Mouse (Mus musculus): ENCODE results near the gene Slc9a9. TPM values are rescaled to one million over a fixed set of nuclear protein-coding genes. Genes with fewer than 3 reads are reported as not detected.

Gene Slc9a9
- polyA plus RNA-seq, 1 experiment from 2014 or later: 3.2 TPM

DNA sequence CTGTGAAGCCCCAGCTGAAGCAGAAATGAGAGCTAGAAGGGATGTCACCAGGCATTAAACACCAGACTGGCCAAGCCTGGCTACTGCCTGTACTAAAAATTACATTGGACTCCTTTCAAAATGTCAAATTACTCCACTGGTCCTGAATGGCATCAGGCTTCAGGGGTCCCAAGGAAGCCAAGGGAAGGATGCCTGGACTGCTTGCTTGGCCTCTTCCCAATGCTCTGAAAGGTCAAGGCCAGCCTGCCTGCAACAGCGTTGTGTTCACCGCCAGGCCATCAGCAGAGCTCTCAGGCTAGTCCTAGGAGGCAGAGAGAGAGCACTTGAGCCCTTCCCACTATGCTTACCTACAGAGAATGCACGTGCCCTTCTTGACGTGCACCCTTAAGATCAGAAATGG, 539.0 kb downstream of the Slc9a9 start:
- Histone ChIP-seq H3K4me3 (ENCODE audit: low read depth, low read length) (no peak overlapping the region), H3K27me3 (ENCODE audit: control insufficient read depth, insufficient read depth, low read depth, low read length) (no peaks in the 10 kb centered on the region), H3K9me3 (replicated peaks; ENCODE audit: control insufficient read depth, low read length) (no peaks in the 10 kb centered on the region), H3K36me3 (ENCODE audit: control insufficient read depth, insufficient read depth) (no peaks in the 10 kb centered on the region), H3K4me2 (ENCODE audit: low read depth, low read length) (no peak overlapping the region), H3K9ac (ENCODE audit: low read depth, low read length) (no peak overlapping the region), H3K4me1 (ENCODE audit: control insufficient read depth, low read depth, low read length) (no peaks in the 10 kb centered on the region), H3K27ac (ENCODE audit: low read length) (no peak overlapping the region)
- ATAC-seq (ENCODE audit: low read depth): no peak
- 66% methylated on average over 4 of the region's 4 CpGs for WGBS (ENCODE audit: insufficient replicate concordance)

DNA sequence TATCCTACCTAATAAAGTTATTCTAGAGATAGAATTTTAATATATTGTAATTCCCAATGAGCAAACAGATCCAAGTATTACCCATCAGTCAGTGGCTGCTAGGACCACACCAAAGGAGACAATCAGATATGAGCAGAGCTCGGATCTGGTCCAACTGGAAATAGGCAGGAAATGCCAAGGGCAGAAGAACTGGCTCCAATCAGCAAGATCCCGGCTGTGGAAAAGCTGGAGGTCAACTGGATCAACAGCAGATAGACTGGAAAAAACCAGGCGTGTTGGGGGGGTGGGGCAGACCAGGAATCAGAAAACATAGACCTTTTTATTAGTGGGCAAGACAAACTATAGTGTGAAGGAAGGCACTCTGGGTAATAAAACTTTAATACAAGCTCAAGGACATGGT, 550.3 kb downstream of the Slc9a9 start:
- H3K27ac ChIP-seq (ENCODE audit: low read length): no peak overlapping the region
- H3K27me3 ChIP-seq (ENCODE audit: control insufficient read depth, insufficient read depth, low read depth, low read length): no peaks in the 10 kb centered on the region
- no peaks in the 10 kb centered on the region for H3K4me1 ChIP-seq (ENCODE audit: control insufficient read depth, low read depth, low read length)
- no peaks in the 10 kb centered on the region for H3K36me3 ChIP-seq (ENCODE audit: control insufficient read depth, insufficient read depth)
- no peak for ATAC-seq (ENCODE audit: low read depth)
- no peak overlapping the region for H3K4me3 ChIP-seq (ENCODE audit: low read depth, low read length)
- H3K9me3 ChIP-seq (replicated peaks; ENCODE audit: control insufficient read depth, low read length): no peaks in the 10 kb centered on the region
- no peak overlapping the region for H3K9ac ChIP-seq (ENCODE audit: low read depth, low read length)
- no peak overlapping the region for H3K4me2 ChIP-seq (ENCODE audit: low read depth, low read length)
- WGBS (ENCODE audit: insufficient replicate concordance): 45% methylated on average over 3 of the region's 3 CpGs

DNA sequence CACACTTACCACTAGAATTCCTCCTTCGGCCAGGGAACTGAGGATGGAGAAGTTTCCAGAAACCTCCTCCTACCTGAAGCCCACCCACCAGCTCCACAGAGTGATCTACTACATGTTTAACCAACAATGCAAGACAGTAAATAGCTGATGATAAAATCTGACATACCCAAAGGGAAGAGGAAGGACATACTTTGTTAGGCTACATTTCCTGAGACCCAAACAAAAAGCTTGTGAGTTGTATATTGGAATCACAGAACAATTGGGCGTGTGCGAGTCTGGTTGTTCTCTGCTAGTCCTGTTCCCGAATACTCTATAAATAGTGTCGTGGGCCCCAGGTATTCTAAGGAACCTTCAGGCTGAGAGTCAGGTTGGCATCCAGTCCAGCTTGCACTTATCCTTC, 551.6 kb downstream of the Slc9a9 start:
- H3K27me3 ChIP-seq (ENCODE audit: control insufficient read depth, insufficient read depth, low read depth, low read length): no peaks in the 10 kb centered on the region
- H3K9ac ChIP-seq (ENCODE audit: low read depth, low read length): no peak overlapping the region
- H3K4me3 ChIP-seq (ENCODE audit: low read depth, low read length): no peak overlapping the region
- no peak overlapping the region for H3K27ac ChIP-seq (ENCODE audit: low read length)
- no peak overlapping the region for H3K4me2 ChIP-seq (ENCODE audit: low read depth, low read length)
- H3K9me3 ChIP-seq (replicated peaks; ENCODE audit: control insufficient read depth, low read length): no peaks in the 10 kb centered on the region
- WGBS (ENCODE audit: insufficient replicate concordance): 54% methylated on average over 5 of the region's 5 CpGs
- H3K4me1 ChIP-seq (ENCODE audit: control insufficient read depth, low read depth, low read length): no peaks in the 10 kb centered on the region
- ATAC-seq (ENCODE audit: low read depth): no peak
- H3K36me3 ChIP-seq (ENCODE audit: control insufficient read depth, insufficient read depth): no peaks in the 10 kb centered on the region

DNA sequence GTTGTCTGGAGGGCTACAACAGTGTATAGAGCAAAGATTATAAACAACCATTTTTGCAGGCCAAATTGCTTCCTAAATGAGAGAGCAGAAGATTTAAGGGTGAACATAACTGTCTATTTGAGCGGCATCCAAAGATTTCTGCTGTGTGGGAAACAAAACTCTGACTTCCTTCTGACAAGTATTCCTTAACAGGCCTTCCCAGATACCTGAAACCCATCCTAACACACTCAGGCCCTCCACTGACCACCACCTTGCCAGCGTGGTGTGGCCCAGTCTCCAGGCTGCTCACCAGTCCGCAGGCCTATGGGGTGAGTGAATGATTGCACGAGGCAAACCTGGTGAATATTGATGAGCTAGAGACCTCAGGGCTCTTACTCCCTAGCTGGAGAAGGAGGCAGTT, 557.3 kb downstream of the Slc9a9 start:
- 68% methylated on average over 4 of the region's 4 CpGs for WGBS (ENCODE audit: insufficient replicate concordance)
- no peaks in the 10 kb centered on the region for H3K27me3 ChIP-seq (ENCODE audit: control insufficient read depth, insufficient read depth, low read depth, low read length)
- H3K4me2 ChIP-seq (ENCODE audit: low read depth, low read length): no peak overlapping the region

DNA sequence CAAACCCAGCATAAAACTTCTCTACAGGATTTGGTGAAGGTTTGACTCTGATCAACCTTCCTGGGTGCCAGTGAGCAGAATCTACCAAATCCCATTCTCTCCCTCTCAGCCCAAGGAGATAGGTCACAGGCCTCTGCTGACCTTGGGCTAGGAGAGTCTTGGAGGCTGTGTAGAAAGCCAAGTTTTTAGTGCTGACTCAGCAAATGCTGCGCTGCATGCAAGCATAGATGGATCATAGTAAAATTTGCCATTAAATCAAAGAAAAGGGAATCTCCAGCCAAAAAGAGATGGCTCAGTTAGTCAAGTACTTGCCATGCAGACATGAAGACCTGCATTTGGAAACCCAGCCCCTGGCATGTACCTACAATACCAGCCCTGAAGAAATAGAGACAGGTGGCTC, 558.4 kb downstream of the Slc9a9 start:
- Histone ChIP-seq H3K9me3 (replicated peaks; ENCODE audit: control insufficient read depth, low read length) (no peaks in the 10 kb centered on the region), H3K4me1 (ENCODE audit: control insufficient read depth, low read depth, low read length) (no peaks in the 10 kb centered on the region), H3K9ac (ENCODE audit: low read depth, low read length) (no peak overlapping the region), H3K36me3 (ENCODE audit: control insufficient read depth, insufficient read depth) (no peaks in the 10 kb centered on the region), H3K4me2 (ENCODE audit: low read depth, low read length) (no peak overlapping the region), H3K4me3 (ENCODE audit: low read depth, low read length) (no peak overlapping the region), H3K27ac (ENCODE audit: low read length) (no peak overlapping the region), H3K27me3 (ENCODE audit: control insufficient read depth, insufficient read depth, low read depth, low read length) (no peaks in the 10 kb centered on the region)
- ATAC-seq (ENCODE audit: low read depth): no peak
- 61% methylated on average over 1 of the region's 1 CpGs for whole genome bisulfite sequencing (ENCODE audit: insufficient replicate concordance)

More for the DNA sequence above, 557.3 kb downstream of the Slc9a9 start:
- H3K9me3 ChIP-seq (replicated peaks; ENCODE audit: control insufficient read depth, low read length): no peaks in the 10 kb centered on the region
- no peak overlapping the region for H3K4me3 ChIP-seq (ENCODE audit: low read depth, low read length)
- H3K27ac ChIP-seq (ENCODE audit: low read length): no peak overlapping the region
- H3K4me1 ChIP-seq (ENCODE audit: control insufficient read depth, low read depth, low read length): no peaks in the 10 kb centered on the region
- no peaks in the 10 kb centered on the region for H3K36me3 ChIP-seq (ENCODE audit: control insufficient read depth, insufficient read depth)
- no peak overlapping the region for H3K9ac ChIP-seq (ENCODE audit: low read depth, low read length)
- ATAC-seq (ENCODE audit: low read depth): no peak

DNA sequence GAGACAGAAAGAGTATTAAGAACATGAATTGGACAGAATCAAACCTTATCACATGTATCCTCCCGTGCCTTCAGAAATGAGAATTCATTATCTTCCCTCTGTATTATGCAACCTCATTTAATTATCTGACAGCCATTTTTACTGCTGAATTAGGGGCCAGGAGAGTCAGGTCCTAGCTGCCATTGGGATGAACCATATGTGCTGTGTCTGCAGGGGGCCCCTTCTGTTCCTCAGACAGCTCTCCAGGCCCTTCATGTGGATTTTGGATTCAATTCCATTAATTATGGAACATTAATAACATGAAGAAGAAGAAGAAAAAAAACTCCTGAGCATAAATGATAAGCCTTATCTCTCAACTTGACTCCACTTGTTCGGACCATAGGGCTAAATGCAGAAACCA, 559.4 kb downstream of the Slc9a9 start:
- no peak for ATAC-seq (ENCODE audit: low read depth)
- Histone ChIP-seq H3K27ac (ENCODE audit: low read length) (no peak overlapping the region), H3K27me3 (ENCODE audit: control insufficient read depth, insufficient read depth, low read depth, low read length) (no peaks in the 10 kb centered on the region), H3K4me1 (ENCODE audit: control insufficient read depth, low read depth, low read length) (no peaks in the 10 kb centered on the region), H3K9ac (ENCODE audit: low read depth, low read length) (no peak overlapping the region), H3K9me3 (replicated peaks; ENCODE audit: control insufficient read depth, low read length) (no peaks in the 10 kb centered on the region), H3K4me2 (ENCODE audit: low read depth, low read length) (no peak overlapping the region), H3K36me3 (ENCODE audit: control insufficient read depth, insufficient read depth) (no peaks in the 10 kb centered on the region), H3K4me3 (ENCODE audit: low read depth, low read length) (no peak overlapping the region)
- 27% methylated on average over 2 of the region's 2 CpGs for WGBS (ENCODE audit: insufficient replicate concordance)

DNA sequence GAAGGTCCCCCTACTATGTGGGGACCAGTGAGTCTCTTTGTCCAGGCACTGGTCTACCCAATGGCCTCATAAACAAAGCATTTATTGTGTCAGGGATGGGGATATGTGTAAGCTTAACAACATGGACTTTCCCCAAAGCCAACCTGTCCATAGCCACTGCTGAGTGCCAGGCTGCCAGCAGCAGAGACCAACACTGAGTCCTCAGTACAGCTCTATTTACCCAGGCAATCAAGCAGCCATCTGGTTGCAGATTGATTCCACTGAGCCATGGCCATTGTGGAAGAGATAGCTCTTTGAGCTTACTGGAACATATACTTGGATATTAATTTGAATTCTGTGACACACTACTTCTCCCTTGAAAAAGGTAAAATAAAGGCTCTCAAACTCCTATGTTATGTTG, 570.2 kb downstream of the Slc9a9 start:
- H3K9ac ChIP-seq (ENCODE audit: low read depth, low read length): no peak overlapping the region
- H3K9me3 ChIP-seq (replicated peaks; ENCODE audit: control insufficient read depth, low read length): no peaks in the 10 kb centered on the region
- no peak for ATAC-seq (ENCODE audit: low read depth)
- no peaks in the 10 kb centered on the region for H3K4me1 ChIP-seq (ENCODE audit: control insufficient read depth, low read depth, low read length)
- H3K27me3 ChIP-seq (ENCODE audit: control insufficient read depth, insufficient read depth, low read depth, low read length): no peaks in the 10 kb centered on the region
- no peak overlapping the region for H3K4me2 ChIP-seq (ENCODE audit: low read depth, low read length)
- H3K4me3 ChIP-seq (ENCODE audit: low read depth, low read length): no peak overlapping the region
- H3K36me3 ChIP-seq (ENCODE audit: control insufficient read depth, insufficient read depth): no peaks in the 10 kb centered on the region
- no peak overlapping the region for H3K27ac ChIP-seq (ENCODE audit: low read length)

DNA sequence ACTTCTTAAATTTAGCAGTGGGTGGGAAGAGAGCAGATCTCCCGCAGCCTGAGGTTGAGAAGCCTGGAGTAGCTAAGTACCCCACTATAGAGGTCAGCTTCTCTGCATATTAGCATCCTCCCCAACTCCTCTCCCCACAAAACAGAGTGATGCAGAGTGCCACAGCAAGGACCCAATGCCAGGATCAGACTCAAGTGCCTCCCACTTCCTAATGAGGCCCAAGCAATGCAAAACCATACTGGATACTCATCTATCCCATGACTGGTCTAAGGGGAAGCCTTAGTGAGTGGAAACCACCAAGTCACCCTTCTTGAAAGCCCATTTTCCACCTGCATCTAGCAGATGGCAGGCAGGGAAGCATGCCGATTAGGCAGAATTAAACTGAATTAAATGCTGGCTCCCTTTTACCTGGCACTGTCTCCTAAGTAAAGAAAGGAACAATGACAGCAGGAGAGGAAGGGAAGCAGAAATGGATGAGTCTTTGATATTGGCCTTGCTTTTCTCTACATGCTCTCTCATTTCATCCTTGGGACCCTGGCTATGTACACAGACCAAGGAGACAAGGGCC, 573.0 kb downstream of the Slc9a9 start:
- Histone ChIP-seq H3K4me3 (ENCODE audit: low read depth, low read length) (no peak overlapping the region), H3K36me3 (ENCODE audit: control insufficient read depth, insufficient read depth) (no peaks in the 10 kb centered on the region), H3K9me3 (replicated peaks; ENCODE audit: control insufficient read depth, low read length) (no peaks in the 10 kb centered on the region), H3K27me3 (ENCODE audit: control insufficient read depth, insufficient read depth, low read depth, low read length) (no peaks in the 10 kb centered on the region), H3K9ac (ENCODE audit: low read depth, low read length) (no peak overlapping the region), H3K4me2 (ENCODE audit: low read depth, low read length) (no peak overlapping the region), H3K4me1 (ENCODE audit: control insufficient read depth, low read depth, low read length) (no peaks in the 10 kb centered on the region), H3K27ac (ENCODE audit: low read length) (no peak overlapping the region)
- no peak for ATAC-seq (ENCODE audit: low read depth)
- 72% methylated on average over 2 of the region's 2 CpGs for WGBS (ENCODE audit: insufficient replicate concordance)

DNA sequence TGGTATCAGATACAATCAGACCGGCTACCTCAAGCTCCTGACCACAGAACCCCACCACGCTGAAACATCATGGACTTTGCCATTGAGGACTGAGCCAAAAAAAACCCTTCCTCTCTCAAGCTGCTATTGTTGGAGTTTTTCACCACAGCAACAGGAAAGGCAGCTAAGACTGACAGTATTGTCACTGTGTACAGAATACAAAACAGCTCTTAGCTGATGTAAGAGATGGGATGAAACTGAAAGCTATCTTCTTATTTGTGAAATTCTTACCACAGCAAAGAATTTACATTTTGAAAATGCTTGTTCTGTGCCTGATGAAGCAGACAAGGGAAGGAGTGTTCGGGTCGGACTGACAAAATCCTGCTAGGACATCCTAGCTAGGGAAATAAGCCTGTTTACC, 584.5 kb downstream of the Slc9a9 start:
- Histone ChIP-seq H3K27me3 (ENCODE audit: control insufficient read depth, insufficient read depth, low read depth, low read length) (no peaks in the 10 kb centered on the region), H3K36me3 (ENCODE audit: control insufficient read depth, insufficient read depth) (no peaks in the 10 kb centered on the region), H3K9ac (ENCODE audit: low read depth, low read length) (no peak overlapping the region), H3K27ac (ENCODE audit: low read length) (no peak overlapping the region), H3K4me3 (ENCODE audit: low read depth, low read length) (no peak overlapping the region), H3K9me3 (replicated peaks; ENCODE audit: control insufficient read depth, low read length) (no peaks in the 10 kb centered on the region), H3K4me1 (ENCODE audit: control insufficient read depth, low read depth, low read length) (no peaks in the 10 kb centered on the region), H3K4me2 (ENCODE audit: low read depth, low read length) (no peak overlapping the region)
- WGBS (ENCODE audit: insufficient replicate concordance): 39% methylated on average over 4 of the region's 4 CpGs
- ATAC-seq (ENCODE audit: low read depth): no peak

Measured in liver, embryonic 16.5 days (tissue).